Mouse (Mus musculus): ENCODE data around the gene Cyfip1. TPM values are rescaled to one million over a fixed set of nuclear protein-coding genes. Genes with fewer than 3 reads are reported as not detected.
A peak's percentile ranks its signal among the peaks of the same experiment; 100 is the strongest.

Gene Cyfip1
- polyA plus RNA-seq, 1 experiment from 2014 or later = 105 TPM

DNA sequence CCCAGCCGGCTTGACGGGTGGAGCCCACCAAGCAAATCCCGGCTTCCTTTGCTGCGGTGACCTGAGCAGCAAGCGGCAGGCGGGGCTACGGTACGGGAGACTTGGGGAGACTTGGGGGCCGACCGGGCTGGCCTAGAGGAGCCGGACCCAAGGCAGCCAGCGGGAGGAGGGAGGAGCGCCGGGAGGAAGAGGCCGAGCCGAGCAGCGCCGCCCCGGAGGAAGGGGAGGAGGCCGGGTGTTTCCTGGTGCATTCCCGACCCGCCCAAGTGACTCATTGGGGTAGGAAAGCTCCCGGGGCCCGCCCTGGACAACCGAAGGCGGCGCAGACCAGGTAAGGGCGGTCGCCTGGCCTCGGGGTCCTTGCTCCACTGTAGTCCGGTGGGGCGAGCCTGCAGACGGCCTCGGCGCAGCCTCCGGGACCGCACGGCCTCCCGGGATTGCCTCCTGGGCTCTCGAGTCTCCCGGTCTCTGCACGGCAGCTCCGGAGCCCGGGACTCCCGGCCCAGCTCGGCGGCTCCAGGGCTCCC, 495 bp downstream of the Cyfip1 start:
- under 1% methylated on average over 44 of the region's 47 CpGs for WGBS
- H3K27me3 ChIP-seq (ENCODE audit: control insufficient read depth, insufficient read depth, low read length) = no peaks in the 10 kb centered on the region
- H3K9me3 ChIP-seq (replicated peaks; ENCODE audit: control insufficient read depth, low read length) = no peaks in the 10 kb centered on the region
- H3K27ac ChIP-seq (ENCODE audit: low read length) = peak overlapping the region; percentile 97
- peak overlapping the region; percentile 95 for H3K9ac ChIP-seq (ENCODE audit: low read length)
- no peaks in the 10 kb centered on the region for H3K36me3 ChIP-seq (ENCODE audit: control insufficient read depth, insufficient read depth, low read length)
- H3K4me2 ChIP-seq (ENCODE audit: low read depth, low read length) = peak overlapping the region; percentile 96
- H3K4me1 ChIP-seq (ENCODE audit: control insufficient read depth, insufficient read depth, low read length) = peaks cover 10% of the 10 kb centered on the region; the same call in 1 of the 2 replicates
- ATAC-seq (ENCODE audit: insufficient read depth, low FRiP score) = peak; percentile 99
- H3K4me3 ChIP-seq (replicated peaks; ENCODE audit: low read length) = peak overlapping the region; percentile 83

DNA sequence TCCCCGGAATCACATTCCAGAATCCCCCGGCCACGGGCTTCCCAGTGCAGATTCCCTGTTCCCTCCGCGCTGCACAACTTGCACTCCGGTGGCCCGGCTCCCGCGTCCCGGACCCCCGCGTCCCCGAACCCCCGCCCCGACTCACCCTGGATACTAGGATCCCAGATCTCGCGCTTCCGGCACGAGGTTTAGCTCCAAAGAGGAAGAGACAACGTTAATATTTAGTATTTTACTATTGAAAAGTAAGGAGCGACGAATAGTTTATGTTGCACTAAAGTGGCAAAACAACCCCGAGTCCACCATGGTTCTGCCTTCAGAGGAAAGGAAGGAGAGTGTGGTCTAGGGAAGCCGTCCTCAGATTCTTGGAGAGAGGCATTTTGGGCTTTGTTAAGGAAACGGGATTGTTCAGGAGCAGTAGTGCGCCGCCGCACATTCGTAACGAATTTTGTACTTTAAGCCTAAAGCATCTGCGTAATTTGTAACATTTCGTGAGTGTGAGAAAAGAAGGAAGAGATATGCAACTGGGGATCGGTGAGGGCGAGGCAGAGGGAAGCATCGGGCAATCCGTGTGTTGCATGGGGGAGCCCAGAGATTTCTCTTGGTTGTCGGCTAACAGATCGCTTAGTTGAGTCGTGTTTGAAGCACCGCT, 1.1 kb downstream of the Cyfip1 start:
- no peaks in the 10 kb centered on the region for H3K27me3 ChIP-seq (ENCODE audit: control insufficient read depth, insufficient read depth, low read length)
- H3K36me3 ChIP-seq (ENCODE audit: control insufficient read depth, insufficient read depth, low read length) = no peaks in the 10 kb centered on the region
- H3K9me3 ChIP-seq (replicated peaks; ENCODE audit: control insufficient read depth, low read length) = no peaks in the 10 kb centered on the region
- peak overlapping the region; percentile 95 for H3K9ac ChIP-seq (ENCODE audit: low read length)
- peak overlapping the region; percentile 96 for H3K4me2 ChIP-seq (ENCODE audit: low read depth, low read length)
- no peak; the same call in 1 of the 2 replicates for ATAC-seq (ENCODE audit: insufficient read depth, low FRiP score)
- H3K4me3 ChIP-seq (replicated peaks; ENCODE audit: low read length) = peak overlapping the region; percentile 83
- H3K27ac ChIP-seq (ENCODE audit: low read length) = peak overlapping the region; percentile 97
- under 1% methylated on average over 40 of the region's 40 CpGs for WGBS
- H3K4me1 ChIP-seq (ENCODE audit: control insufficient read depth, insufficient read depth, low read length) = peaks cover 10% of the 10 kb centered on the region; the same call in 1 of the 2 replicates

DNA sequence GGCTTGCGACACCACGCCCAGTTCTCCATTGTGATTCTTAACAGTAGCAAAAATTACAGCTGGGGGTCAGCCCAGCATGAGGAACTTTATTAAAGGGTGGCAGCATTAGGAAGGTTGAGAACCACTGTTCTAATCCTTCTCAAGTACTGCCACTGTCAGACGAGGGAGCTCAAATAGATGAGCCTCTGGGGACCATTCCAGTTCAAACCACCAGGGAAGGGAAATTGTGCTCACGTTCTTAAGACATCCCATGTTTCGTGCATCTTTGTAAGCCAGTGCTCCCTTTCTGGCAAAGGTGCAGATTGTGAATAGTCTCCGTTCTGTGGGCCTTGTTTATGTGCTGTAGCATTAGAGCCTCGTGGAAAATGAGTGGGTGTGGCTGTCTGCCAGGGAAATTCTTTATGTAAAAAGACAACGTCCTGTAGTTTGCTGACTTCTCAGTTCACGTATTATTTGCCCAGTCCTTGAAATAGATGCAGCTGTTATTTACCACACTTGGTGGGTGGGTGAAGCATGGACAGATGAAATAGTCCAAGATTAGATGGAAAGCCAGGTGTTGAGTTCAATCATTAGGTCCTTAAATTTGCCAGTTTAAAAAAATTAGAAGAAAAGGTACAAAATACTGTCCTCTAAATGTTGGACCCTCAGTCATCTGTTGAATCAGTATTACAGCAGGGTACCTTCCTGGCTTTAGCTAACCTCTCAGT, 5.2 kb downstream of the Cyfip1 start:
- H3K36me3 ChIP-seq (ENCODE audit: control insufficient read depth, insufficient read depth, low read length) = no peaks in the 10 kb centered on the region

DNA sequence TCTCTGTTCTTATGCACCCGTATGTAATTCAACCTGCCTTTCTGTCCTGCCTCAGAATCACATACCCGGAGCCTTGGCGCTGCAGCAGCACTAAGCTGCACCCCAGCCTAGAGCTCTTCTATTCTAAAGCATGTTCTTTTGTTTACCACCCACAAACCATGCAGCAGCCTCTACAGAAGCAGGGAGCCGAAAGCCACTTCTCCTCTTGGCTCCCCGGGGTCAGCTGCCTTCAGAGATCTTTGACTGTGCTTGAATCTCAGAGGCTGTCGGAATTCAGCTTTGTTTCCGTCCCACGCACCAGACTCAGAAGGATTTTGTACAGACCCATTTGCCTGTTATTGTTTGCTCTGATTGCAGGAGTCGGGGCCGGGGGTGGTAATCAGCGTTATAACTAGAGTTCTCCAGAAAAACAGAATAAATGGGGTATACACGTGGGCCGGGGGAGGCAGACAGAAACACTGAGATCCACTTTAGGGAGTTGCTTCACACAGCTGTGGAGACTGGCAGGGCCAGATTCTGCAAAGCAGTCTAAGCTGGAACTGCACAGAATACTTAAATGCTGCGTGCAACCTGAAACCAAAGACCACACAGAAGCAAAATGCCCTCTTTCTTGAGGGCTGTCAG, 8.5 kb downstream of the Cyfip1 start:
- no peaks in the 10 kb centered on the region for H3K9me3 ChIP-seq (replicated peaks; ENCODE audit: control insufficient read depth, low read length)
- 39% methylated on average over 14 of the region's 14 CpGs for WGBS
- H3K4me3 ChIP-seq (replicated peaks; ENCODE audit: low read length) = no peak overlapping the region
- no peak for ATAC-seq (ENCODE audit: insufficient read depth, low FRiP score)
- H3K27ac ChIP-seq (ENCODE audit: low read length) = 0 out of 2 replicates have a peak overlapping the region, but pooled peaks have one; percentile 1
- no peaks in the 10 kb centered on the region for H3K27me3 ChIP-seq (ENCODE audit: control insufficient read depth, insufficient read depth, low read length)
- peak overlapping the region; percentile 16; the same call in 1 of the 2 replicates for H3K9ac ChIP-seq (ENCODE audit: low read length)
- H3K4me1 ChIP-seq (ENCODE audit: control insufficient read depth, insufficient read depth, low read length) = peaks cover 24% of the 10 kb centered on the region
- no peaks in the 10 kb centered on the region for H3K36me3 ChIP-seq (ENCODE audit: control insufficient read depth, insufficient read depth, low read length)
- H3K4me2 ChIP-seq (ENCODE audit: low read depth, low read length) = no peak overlapping the region

More for the DNA sequence above, 5.2 kb downstream of the Cyfip1 start:
- peaks cover 29% of the 10 kb centered on the region for H3K4me1 ChIP-seq (ENCODE audit: control insufficient read depth, insufficient read depth, low read length)
- no peak overlapping the region for H3K9ac ChIP-seq (ENCODE audit: low read length)
- no peak for ATAC-seq (ENCODE audit: insufficient read depth, low FRiP score)
- no peak overlapping the region for H3K27ac ChIP-seq (ENCODE audit: low read length)
- no peak overlapping the region for H3K4me2 ChIP-seq (ENCODE audit: low read depth, low read length)
- no peaks in the 10 kb centered on the region for H3K27me3 ChIP-seq (ENCODE audit: control insufficient read depth, insufficient read depth, low read length)
- 45% methylated on average over 9 of the region's 9 CpGs for WGBS
- H3K4me3 ChIP-seq (replicated peaks; ENCODE audit: low read length) = no peak overlapping the region
- no peaks in the 10 kb centered on the region for H3K9me3 ChIP-seq (replicated peaks; ENCODE audit: control insufficient read depth, low read length)

DNA sequence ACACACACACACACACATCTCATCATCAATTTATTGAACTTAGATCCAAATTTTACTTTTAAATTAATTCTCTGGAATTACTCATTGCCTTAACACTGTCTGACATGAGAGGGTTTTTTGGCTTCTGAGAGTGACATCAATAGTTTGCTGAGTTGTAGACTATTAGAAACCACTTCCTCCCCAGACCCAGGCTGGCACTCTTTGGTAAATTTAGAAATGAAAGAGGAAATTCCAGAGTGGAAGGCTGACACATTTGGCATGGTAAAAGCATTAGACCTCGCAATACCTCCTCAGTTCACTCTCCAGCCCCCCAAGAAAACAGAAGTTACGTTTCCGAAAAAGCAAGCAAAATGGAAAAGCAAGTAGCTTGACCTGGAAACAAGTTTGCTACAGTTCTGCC, 11.2 kb downstream of the Cyfip1 start:
- Histone ChIP-seq H3K4me1 (ENCODE audit: control insufficient read depth, insufficient read depth, low read length) (peaks cover 19% of the 10 kb centered on the region), H3K4me3 (replicated peaks; ENCODE audit: low read length) (no peak overlapping the region), H3K36me3 (ENCODE audit: control insufficient read depth, insufficient read depth, low read length) (no peaks in the 10 kb centered on the region), H3K4me2 (ENCODE audit: low read depth, low read length) (no peak overlapping the region), H3K9me3 (replicated peaks; ENCODE audit: control insufficient read depth, low read length) (no peaks in the 10 kb centered on the region), H3K27me3 (ENCODE audit: control insufficient read depth, insufficient read depth, low read length) (no peaks in the 10 kb centered on the region), H3K27ac (ENCODE audit: low read length) (no peak overlapping the region), H3K9ac (ENCODE audit: low read length) (no peak overlapping the region)
- ATAC-seq (ENCODE audit: insufficient read depth, low FRiP score) = no peak
- 76% methylated on average over 3 of the region's 3 CpGs for WGBS

DNA sequence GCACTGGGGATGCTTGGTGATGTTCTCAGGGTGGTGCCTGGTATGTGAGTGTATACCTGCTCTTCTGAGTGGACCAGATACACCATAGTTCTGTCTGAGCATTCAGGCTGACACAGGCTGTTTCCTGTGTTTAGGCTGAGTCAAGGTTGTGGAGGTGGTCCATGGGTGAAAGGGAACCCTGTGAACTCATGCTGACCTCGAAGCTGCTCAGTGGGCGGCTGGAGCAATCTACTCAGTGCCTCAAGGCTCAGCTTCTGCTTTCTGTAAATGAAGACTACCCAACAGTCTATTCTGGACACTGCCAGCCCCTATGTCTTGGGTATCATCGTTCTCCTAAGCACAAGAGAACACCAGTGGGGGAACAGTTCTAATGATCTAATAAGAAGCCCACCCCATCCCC, 14.1 kb downstream of the Cyfip1 start:
- Histone ChIP-seq H3K9me3 (replicated peaks; ENCODE audit: control insufficient read depth, low read length) (no peaks in the 10 kb centered on the region), H3K4me3 (replicated peaks; ENCODE audit: low read length) (no peak overlapping the region), H3K27ac (ENCODE audit: low read length) (no peak overlapping the region), H3K36me3 (ENCODE audit: control insufficient read depth, insufficient read depth, low read length) (no peaks in the 10 kb centered on the region), H3K27me3 (ENCODE audit: control insufficient read depth, insufficient read depth, low read length) (no peaks in the 10 kb centered on the region), H3K9ac (ENCODE audit: low read length) (no peak overlapping the region), H3K4me2 (ENCODE audit: low read depth, low read length) (no peak overlapping the region), H3K4me1 (ENCODE audit: control insufficient read depth, insufficient read depth, low read length) (peaks cover 10% of the 10 kb centered on the region)
- 68% methylated on average over 3 of the region's 3 CpGs for WGBS
- no peak for ATAC-seq (ENCODE audit: insufficient read depth, low FRiP score)

DNA sequence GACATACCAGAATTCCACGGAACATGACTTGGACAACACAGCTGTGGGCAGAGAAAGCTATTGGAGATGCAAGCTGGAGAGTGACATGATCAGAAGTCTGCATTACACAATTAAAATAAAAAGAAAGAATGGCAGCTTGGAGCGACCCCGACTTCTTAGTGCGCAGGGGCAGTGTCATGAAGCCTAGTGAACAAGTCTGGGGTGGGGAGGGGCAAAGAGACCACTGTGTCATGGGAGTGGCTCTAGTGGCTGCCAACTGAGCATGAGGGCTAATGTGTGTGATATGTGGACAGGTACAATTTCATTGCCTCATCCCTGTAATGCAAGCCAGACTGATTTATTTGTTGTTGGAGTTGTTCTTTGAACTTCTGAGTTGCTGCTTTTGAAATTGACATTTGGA, 15.2 kb downstream of the Cyfip1 start:
- no peaks in the 10 kb centered on the region for H3K27me3 ChIP-seq (ENCODE audit: control insufficient read depth, insufficient read depth, low read length)
- H3K36me3 ChIP-seq (ENCODE audit: control insufficient read depth, insufficient read depth, low read length) = no peaks in the 10 kb centered on the region
- H3K4me3 ChIP-seq (replicated peaks; ENCODE audit: low read length) = no peak overlapping the region
- H3K9ac ChIP-seq (ENCODE audit: low read length) = no peak overlapping the region
- H3K9me3 ChIP-seq (replicated peaks; ENCODE audit: control insufficient read depth, low read length) = no peaks in the 10 kb centered on the region
- H3K4me2 ChIP-seq (ENCODE audit: low read depth, low read length) = no peak overlapping the region
- ATAC-seq (ENCODE audit: insufficient read depth, low FRiP score) = no peak
- no peak overlapping the region for H3K27ac ChIP-seq (ENCODE audit: low read length)
- peaks cover 4% of the 10 kb centered on the region; the same call in 1 of the 2 replicates for H3K4me1 ChIP-seq (ENCODE audit: control insufficient read depth, insufficient read depth, low read length)
- WGBS = 94% methylated on average over 4 of the region's 4 CpGs

DNA sequence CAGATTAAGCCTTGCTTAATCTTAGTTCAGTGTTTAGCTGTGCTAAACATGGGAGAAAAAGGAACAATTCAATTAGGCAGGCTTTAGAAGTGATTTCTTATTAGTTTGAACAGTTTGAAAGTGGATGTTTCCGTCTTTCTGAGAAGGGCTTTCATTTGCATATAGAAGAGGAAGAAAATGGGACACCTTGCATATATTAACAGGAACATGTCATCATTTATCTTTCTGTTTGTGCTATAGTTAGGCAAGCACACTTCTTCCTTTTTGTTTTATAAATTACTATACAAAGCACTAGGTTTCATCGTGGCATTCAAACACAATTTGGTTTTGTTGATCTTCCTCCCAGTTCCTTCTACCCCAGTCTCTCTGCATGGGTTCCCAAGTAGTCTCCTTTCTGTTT, 16.2 kb downstream of the Cyfip1 start:
- 73% methylated on average over 2 of the region's 2 CpGs for WGBS
- H3K9me3 ChIP-seq (replicated peaks; ENCODE audit: control insufficient read depth, low read length) = no peaks in the 10 kb centered on the region
- no peaks in the 10 kb centered on the region for H3K27me3 ChIP-seq (ENCODE audit: control insufficient read depth, insufficient read depth, low read length)
- no peak overlapping the region for H3K4me3 ChIP-seq (replicated peaks; ENCODE audit: low read length)
- no peaks in the 10 kb centered on the region for H3K36me3 ChIP-seq (ENCODE audit: control insufficient read depth, insufficient read depth, low read length)
- H3K4me2 ChIP-seq (ENCODE audit: low read depth, low read length) = no peak overlapping the region
- no peak for ATAC-seq (ENCODE audit: insufficient read depth, low FRiP score)
- peaks cover 4% of the 10 kb centered on the region; the same call in 1 of the 2 replicates for H3K4me1 ChIP-seq (ENCODE audit: control insufficient read depth, insufficient read depth, low read length)
- no peak overlapping the region for H3K27ac ChIP-seq (ENCODE audit: low read length)
- no peak overlapping the region for H3K9ac ChIP-seq (ENCODE audit: low read length)
